Mouse (Mus musculus) lung, postnatal 4 days (tissue): Measurements from ENCODE around the gene Gm12216.

ENCODE experiments used
- DNase-seq, 2 experiments: peaks; one replicate each; pipeline ENCODE4 v3.0.0; 2021

Gene Gm12216

DNA sequence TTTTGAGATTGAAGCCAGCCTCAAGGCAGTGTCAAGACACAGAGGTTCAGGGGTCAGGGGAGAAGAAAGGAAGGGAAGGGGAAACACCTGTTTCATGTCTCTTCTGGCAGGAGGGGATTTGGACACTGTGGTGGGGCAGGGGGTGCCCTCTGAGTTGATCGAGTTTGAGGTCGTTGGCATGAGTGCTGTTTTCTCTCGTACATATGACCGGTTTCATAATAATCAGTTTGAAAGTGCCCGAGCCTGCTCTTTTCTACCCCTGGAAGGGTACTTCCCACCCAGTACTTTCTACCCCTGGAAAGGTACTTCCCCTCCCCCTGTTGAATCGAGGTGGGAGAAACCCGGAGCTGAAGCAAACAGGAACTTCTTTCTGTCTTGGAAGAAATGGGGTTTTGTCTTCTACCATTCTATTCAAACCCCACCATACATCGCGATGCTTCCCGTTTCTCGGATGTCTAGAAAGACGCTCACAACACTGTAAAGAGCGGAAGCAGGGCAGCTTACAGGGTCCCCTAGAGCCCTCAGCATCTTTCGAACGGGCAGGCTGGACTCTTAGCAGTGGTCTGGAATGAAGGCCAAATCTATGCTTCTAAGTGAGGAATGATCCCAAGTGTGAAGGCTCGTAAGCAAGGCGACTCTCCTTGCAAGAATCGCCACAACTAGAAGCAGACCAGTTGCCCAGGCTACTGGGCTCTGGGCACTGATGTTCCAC lies 123.9 kb downstream of the Gm12216 start:
- DNase-seq: no peak

DNA sequence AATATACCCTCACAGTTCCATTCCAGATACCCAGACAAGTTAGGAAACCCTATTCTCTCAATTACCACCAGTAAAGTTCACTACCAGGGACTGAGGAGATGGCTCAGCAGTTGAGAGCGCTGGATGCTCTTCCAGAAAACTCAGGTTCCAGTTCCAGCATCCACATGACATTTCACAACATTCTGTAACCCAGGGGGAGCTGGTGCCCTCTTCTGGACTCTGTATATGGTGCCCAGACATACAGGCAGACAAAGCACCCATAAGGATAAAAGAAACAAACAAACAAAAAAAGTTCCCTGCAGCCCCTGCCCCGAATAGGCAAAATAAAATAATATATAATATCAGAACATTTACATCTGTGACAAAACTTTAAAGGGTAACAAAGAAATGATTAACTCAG lies 124.6 kb downstream of the Gm12216 start:
- DNase-seq: no peak

DNA sequence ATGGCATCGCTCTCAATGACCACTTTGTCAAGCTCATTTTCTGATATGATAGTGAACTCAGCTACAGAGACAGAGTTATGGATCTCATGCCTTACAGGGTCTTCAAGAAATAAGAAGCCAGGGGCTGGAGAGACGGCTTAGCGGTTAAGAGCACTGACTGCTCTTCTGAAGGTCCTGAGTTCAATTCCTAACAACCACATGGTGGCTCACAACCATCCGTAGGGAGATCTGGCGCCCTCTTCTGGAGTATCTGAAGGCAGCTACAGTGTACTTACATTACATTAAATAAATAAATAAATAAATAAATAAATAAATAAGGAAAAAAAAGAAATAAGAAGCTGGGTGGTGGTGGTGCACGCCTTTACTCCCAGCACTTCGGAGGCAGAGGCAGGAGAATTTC lies 125.2 kb downstream of the Gm12216 start:
- no peak for DNase-seq
